Mouse (Mus musculus) ES-Bruce4 (cell line): ENCODE data around the gene Ccl24.

Experiments used
- CTCF ChIP-seq: IDR thresholded peaks from one replicate; pipeline ENCODE4 v1.8.1; 2011; ENCODE audit warnings: low read depth, low read length
- EP300 ChIP-seq: IDR thresholded peaks from 2 replicates; pipeline ENCODE4 v1.6.1; 2011; ENCODE audit warnings: low read depth, low read length; ENCODE audit not compliant: insufficient read depth
- POLR2A ChIP-seq: IDR thresholded peaks from one replicate; pipeline ENCODE4 v1.8.1; 2011; ENCODE audit warnings: low read length; ENCODE audit not compliant: insufficient read depth

DNA sequence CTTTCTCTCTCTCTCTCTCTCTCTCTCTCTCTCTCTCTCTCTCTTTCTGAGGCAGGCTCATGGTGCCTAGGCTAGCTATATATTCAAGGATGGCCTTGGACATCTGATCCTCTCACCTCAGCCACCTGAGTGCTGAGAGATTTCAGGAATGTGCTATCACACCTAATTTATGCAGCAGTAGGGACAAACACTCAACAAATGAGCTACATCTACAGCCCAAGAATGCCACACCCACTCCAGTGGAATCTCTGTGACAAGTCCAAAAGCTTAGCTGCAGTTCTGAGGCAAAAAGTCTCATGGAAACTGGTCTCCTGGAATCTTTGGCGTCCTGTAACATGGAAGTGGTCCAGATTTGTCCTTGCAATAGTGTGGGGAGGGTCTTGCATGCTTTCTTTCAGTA, 34.7 kb upstream of the Ccl24 start:
- TF ChIP-seq CTCF (no peak), POLR2A (no peak), EP300 (no peak)
